Mouse (Mus musculus) CH12.LX (cell line): ENCODE data around the gene Zfp444.

Experiments used
- CHD1 ChIP-seq: IDR thresholded peaks from 2 replicates; pipeline ENCODE4 v1.6.1; 2012; ENCODE audit warnings: low read depth, low read length, improper control_type of control experiment, inconsistent platforms
- CTCF ChIP-seq, 2 experiments: IDR thresholded peaks in 1 of 2; conservative IDR thresholded peaks in 1 of 2; 2 replicates each; pipeline ENCODE4 v1.5.1; 2011 to 2012; ENCODE audit warnings: low read depth in 2 of 2, low read length in 2 of 2, improper control_type of control experiment in 1 of 2, inconsistent platforms in 1 of 2, mild to moderate bottlenecking in 1 of 2, moderate library complexity in 1 of 2
- MAX ChIP-seq: IDR thresholded peaks from 2 replicates; pipeline ENCODE4 v1.6.1; 2011; ENCODE audit warnings: low read length, improper control_type of control experiment
- MYC ChIP-seq: IDR thresholded peaks from 2 replicates; pipeline ENCODE4 v1.6.1; 2011; ENCODE audit warnings: low read depth, mild to moderate bottlenecking, improper control_type of control experiment, low read length
- USF1 ChIP-seq: IDR thresholded peaks from 2 replicates; pipeline ENCODE4 v1.6.1; 2014; ENCODE audit warnings: low read depth, mild to moderate bottlenecking, inconsistent platforms, low read length, improper control_type of control experiment
- ZKSCAN1 ChIP-seq: IDR thresholded peaks from 2 replicates; pipeline ENCODE4 v1.6.1; 2012; ENCODE audit warnings: low read depth, inconsistent platforms, low read length, improper control_type of control experiment, borderline replicate concordance

DNA sequence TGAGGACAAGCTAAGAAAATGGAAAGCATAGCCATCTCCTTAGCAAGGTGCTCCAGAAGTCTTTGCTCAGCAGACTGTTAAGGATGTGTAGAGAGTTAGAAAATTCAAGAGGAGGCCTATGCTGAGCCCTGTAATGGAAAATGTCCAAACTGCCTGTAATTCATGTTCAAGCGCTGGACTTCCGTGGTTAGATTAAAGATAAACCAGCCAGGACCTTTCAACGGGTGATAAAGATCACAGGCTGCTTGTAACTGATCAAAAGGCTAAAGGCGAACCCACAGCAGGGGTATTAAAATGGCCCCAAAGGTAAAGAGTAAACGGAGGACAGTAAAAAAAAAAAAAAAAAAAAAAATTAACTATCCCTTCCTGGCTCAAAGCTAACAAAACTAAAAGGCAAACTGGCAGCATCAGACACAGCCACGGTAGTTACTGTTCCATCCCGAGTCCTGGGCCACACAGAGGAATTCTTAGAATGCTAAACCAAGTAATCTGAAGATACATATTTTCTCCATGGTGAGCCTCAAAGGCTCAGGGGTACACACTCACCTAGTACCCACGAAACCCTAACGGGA lies 15.0 kb upstream of the Zfp444 start:
- TF ChIP-seq CHD1 (no peak), CTCF (conservative IDR thresholded peaks at IDR 0.05 in 1 of 2, IDR thresholded peaks at IDR 0.05 in 1 of 2; ENCODE audit: low read depth in 2 of 2, low read length in 2 of 2) (no peak), USF1 (no peak), MAX (no peak), MYC (no peak), ZKSCAN1 (no peak)
